Mouse (Mus musculus) hindbrain, postnatal 0 days (tissue): ENCODE measurements around the gene Gm10643. TPM values are rescaled to one million over a fixed set of nuclear protein-coding genes. Genes with fewer than 3 reads are reported as not detected.

Experiments used
- ATAC-seq: fragments of 200-750 bp; cut with Nextera tagmentation; 2 replicates; pipeline ENCODE4 v1.8.0; 2017; ENCODE audit warnings: mild to moderate bottlenecking, moderate TSS enrichment, moderate library complexity
- DNase-seq: peaks from one replicate; pipeline ENCODE4 v3.0.0-alpha.2; 2015; ENCODE audit warnings: low spot score
- H3K27ac ChIP-seq: fragments of 300-500 bp; sonication (generic); 2 replicates; pipeline ENCODE4 v1.5.1; 2014; ENCODE audit warnings: mild to moderate bottlenecking
- H3K27me3 ChIP-seq: fragments of 300-500 bp; sonication (generic); 2 replicates; pipeline ENCODE4 v1.6.1; 2014; ENCODE audit warnings: low read length, mixed read lengths; ENCODE audit not compliant: insufficient read depth
- H3K36me3 ChIP-seq: fragments of 300-500 bp; sonication (generic); 2 replicates; pipeline ENCODE4 v1.6.1; 2014; ENCODE audit warnings: low read length, mixed read lengths; ENCODE audit not compliant: insufficient read depth
- H3K4me1 ChIP-seq: fragments of 300-500 bp; sonication (generic); 2 replicates; pipeline ENCODE4 v1.6.1; 2014; ENCODE audit warnings: antibody characterized with exemption, low read length, mixed read lengths; ENCODE audit not compliant: insufficient read depth
- H3K4me2 ChIP-seq: fragments of 300-500 bp; sonication (generic); 2 replicates; pipeline ENCODE4 v1.6.1; 2014; ENCODE audit warnings: low read depth, mild to moderate bottlenecking, low read length, moderate library complexity, mixed read lengths
- H3K4me3 ChIP-seq: fragments of 300-500 bp; sonication (generic); 2 replicates; pipeline ENCODE4 v1.5.1; 2014; ENCODE audit warnings: low read length
- H3K9ac ChIP-seq: fragments of 300-500 bp; sonication (generic); replicated peaks from 2 replicates; pipeline ENCODE4 v1.6.1; 2014; ENCODE audit warnings: mild to moderate bottlenecking, low read length, moderate library complexity, mixed read lengths
- H3K9me3 ChIP-seq: fragments of 300-500 bp; sonication (generic); 2 replicates; pipeline ENCODE4 v1.6.1; 2016; ENCODE audit warnings: low read length, mixed read lengths
- CTCF ChIP-seq: IDR thresholded peaks from 2 replicates; pipeline ENCODE4 v1.5.1; 2016; ENCODE audit warnings: antibody characterized with exemption, control low read depth, low read depth
- WGBS: fragments of 180-500 bp; shearing (Covaris S2); extraction: QIAGEN DNeasy Blood & Tissue Kit; methylation state at CpG from one replicate; pipeline ENCODE4 v1.1.7; 2014; 5-methylcytosine and 5-hydroxymethylcytosine counted together
- polyA plus RNA-seq: library from polyadenylated mRNA; unstranded; fragments of >200 nt; fragmentation: Nextera tagmentation; extraction: Ambion mirVana; gene quantifications from 2 replicates; pipeline ENCODE4 v1.2.1, GENCODE M21; 2015
- total RNA-seq: library from RNA; depleted of rRNA; stranded (reverse); fragments of >200 nt; gene quantifications from 2 replicates; pipeline ENCODE4 v1.2.3, GENCODE M21; 2014

Gene Gm10643
- total and polyA plus RNA-seq, 2 experiments from 2014 or later = 1.6 to 3.0 TPM

GRCm38 (mm10) chr8:84084341-84085115, 19.6 kb upstream of the Gm10643 start:
- 41% methylated on average over 42 of the region's 42 CpGs for WGBS
- H3K36me3 ChIP-seq = peaks cover 40% of the 10 kb centered on the region
- 0 out of 2 replicates have a peak overlapping the region, but pooled peaks have one; percentile 10 for H3K4me2 ChIP-seq
- H3K4me1 ChIP-seq = no peaks in the 10 kb centered on the region
- no peaks in the 10 kb centered on the region for H3K27me3 ChIP-seq
- no peak overlapping the region for H3K4me3 ChIP-seq
- no peak for TF ChIP-seq CTCF
- H3K9ac ChIP-seq = no peak overlapping the region
- no peaks in the 10 kb centered on the region for H3K9me3 ChIP-seq
- no peak overlapping the region for H3K27ac ChIP-seq
- DNase-seq (no peak), ATAC-seq (no peak)

GRCm38 (mm10) chr8:84083829-84084241, 18.9 kb upstream of the Gm10643 start:
- WGBS = 23% methylated on average over 8 of the region's 8 CpGs
- DNase-seq (peak; percentile 59), ATAC-seq (peak; percentile 70)
- Histone ChIP-seq H3K36me3 (peaks cover 36% of the 10 kb centered on the region), H3K4me2 (no peak overlapping the region), H3K4me3 (no peak overlapping the region), H3K27ac (no peak overlapping the region), H3K27me3 (no peaks in the 10 kb centered on the region), H3K4me1 (no peaks in the 10 kb centered on the region), H3K9me3 (no peaks in the 10 kb centered on the region), H3K9ac (no peak overlapping the region)
- TF ChIP-seq CTCF = peak; percentile 67

GRCm38 (mm10) chr8:84079206-84079605, 14.3 kb upstream of the Gm10643 start:
- H3K27ac ChIP-seq = no peak overlapping the region
- no peaks in the 10 kb centered on the region for H3K9me3 ChIP-seq
- no peaks in the 10 kb centered on the region for H3K4me1 ChIP-seq
- H3K4me2 ChIP-seq = no peak overlapping the region
- H3K4me3 ChIP-seq = no peak overlapping the region
- TF ChIP-seq CTCF = no peak
- no peak for DNase-seq
- no peak for ATAC-seq
- H3K36me3 ChIP-seq = peaks cover 24% of the 10 kb centered on the region
- WGBS = 91% methylated on average over 5 of the region's 5 CpGs
- H3K27me3 ChIP-seq = no peaks in the 10 kb centered on the region
- no peak overlapping the region for H3K9ac ChIP-seq

GRCm38 (mm10) chr8:84076849-84077248, 11.9 kb upstream of the Gm10643 start:
- no peak for TF ChIP-seq CTCF
- H3K27ac ChIP-seq = no peak overlapping the region
- peaks cover 20% of the 10 kb centered on the region for H3K36me3 ChIP-seq
- H3K4me2 ChIP-seq = no peak overlapping the region
- no peak overlapping the region for H3K9ac ChIP-seq
- no peak for ATAC-seq
- no peaks in the 10 kb centered on the region for H3K27me3 ChIP-seq
- 0 out of 2 replicates have a peak, but pooled peaks cover 7% of the 10 kb centered on the region for H3K4me1 ChIP-seq
- DNase-seq = no peak
- WGBS = 91% methylated on average over 3 of the region's 3 CpGs
- H3K4me3 ChIP-seq = no peak overlapping the region
- no peaks in the 10 kb centered on the region for H3K9me3 ChIP-seq

- TF ChIP-seq CTCF = no peak
- Histone ChIP-seq H3K9ac (no peak overlapping the region), H3K36me3 (peaks cover 19% of the 10 kb centered on the region), H3K27ac (no peak overlapping the region), H3K27me3 (no peaks in the 10 kb centered on the region), H3K4me1 (0 out of 2 replicates have a peak, but pooled peaks cover 9% of the 10 kb centered on the region), H3K4me3 (no peak overlapping the region), H3K9me3 (no peaks in the 10 kb centered on the region), H3K4me2 (no peak overlapping the region)
- WGBS = 96% methylated on average over 1 of the region's 1 CpGs
- ATAC-seq (no peak), DNase-seq (no peak)
These were observed 11.5 kb upstream of the Gm10643 start for GRCm38 (mm10) chr8:84076412-84076811.

GRCm38 (mm10) chr8:84073230-84073976, 8.5 kb upstream of the Gm10643 start:
- Histone ChIP-seq H3K27ac (0 out of 2 replicates have a peak overlapping the region, but pooled peaks have one; percentile 0), H3K9me3 (no peaks in the 10 kb centered on the region), H3K4me2 (no peak overlapping the region), H3K4me1 (peaks cover 23% of the 10 kb centered on the region), H3K27me3 (no peaks in the 10 kb centered on the region), H3K36me3 (peaks cover 13% of the 10 kb centered on the region; the same call in 1 of the 2 replicates), H3K4me3 (no peak overlapping the region), H3K9ac (no peak overlapping the region)
- 37% methylated on average over 10 of the region's 10 CpGs for WGBS
- peak; percentile 28 for DNase-seq
- no peak for TF ChIP-seq CTCF
- no peak for ATAC-seq
